Mouse (Mus musculus): ENCODE measurements around the gene Gm17175. TPM values are rescaled to one million over a fixed set of nuclear protein-coding genes. Genes with fewer than 3 reads are reported as not detected.
"Not testable (repeated sequence)": the region's sequence is repeated elsewhere in the genome, so short reads cannot be mapped to it uniquely, and the experiment has no call there.

Gene Gm17175
- total RNA-seq (2012; rRNA removed) = not detected in 2 replicates
- total RNA-seq (2014; rRNA removed) = not detected in 2 replicates
- not detected in 2 replicates for polyA plus RNA-seq (2012; ENCODE audit: insufficient read length, low read depth)

DNA sequence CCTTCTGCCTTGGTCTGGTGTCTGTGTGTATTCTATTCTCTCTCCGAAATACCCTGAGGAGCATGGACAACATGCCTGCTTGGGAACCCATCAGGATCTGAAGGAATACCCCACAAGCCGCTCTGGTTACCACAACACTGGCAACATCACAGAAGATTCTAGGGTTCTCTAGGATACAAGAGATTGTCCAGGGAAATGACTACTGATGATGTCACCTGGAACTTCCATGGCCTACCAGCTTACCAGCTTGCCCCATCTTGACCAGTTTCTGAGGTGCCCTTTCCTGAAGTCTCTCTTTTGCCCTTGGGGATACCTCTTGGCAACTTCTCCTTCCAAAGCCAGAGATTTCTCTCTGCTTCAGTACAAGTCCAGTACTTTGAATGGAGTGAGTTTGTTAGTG is at the start of gene Gm17175:
Gene Gm17175 (minus strand): TSS at position 101 of the 400 bp plus-strand sequence.
- H3K36me3 ChIP-seq (replicated peaks in 1 of 2; ENCODE audit: control insufficient read depth in 1 of 2, insufficient read depth in 1 of 2, low read length in 1 of 2); H3K4me1 ChIP-seq (ENCODE audit: control insufficient read depth in 1 of 2, insufficient read depth in 2 of 2); H3K9ac ChIP-seq (ENCODE audit: insufficient read depth, low read depth); in situ Hi-C loops (cut with MboI; ENCODE audit: low pct_ligation_motif_present, low pct_unique_long_range_greater_than_20kb, low sequenced_read_pairs); DNase-seq (ENCODE audit: extremely low read depth); H3K4me3 ChIP-seq (replicated peaks in 1 of 3; ENCODE audit: low read depth in 2 of 3, low read length in 2 of 3, poor library complexity in 1 of 3); H3K4me2 ChIP-seq (ENCODE audit: insufficient read depth, low read depth, poor library complexity, severe bottlenecking); H3K79me2 ChIP-seq (replicated peaks; ENCODE audit: control insufficient read depth, extremely low read depth, insufficient read depth, poor library complexity, severe bottlenecking); H3K9me3 ChIP-seq (replicated peaks; ENCODE audit: low read length); dilution Hi-C loops (cut with MboI; ENCODE audit: extremely low pct_ligation_motif_present, extremely low pct_unique_long_range_greater_than_20kb, low sequenced_read_pairs); H3K27me3 ChIP-seq (replicated peaks); H3K27ac ChIP-seq (ENCODE audit: insufficient read depth, low read depth): not testable (repeated sequence)

DNA sequence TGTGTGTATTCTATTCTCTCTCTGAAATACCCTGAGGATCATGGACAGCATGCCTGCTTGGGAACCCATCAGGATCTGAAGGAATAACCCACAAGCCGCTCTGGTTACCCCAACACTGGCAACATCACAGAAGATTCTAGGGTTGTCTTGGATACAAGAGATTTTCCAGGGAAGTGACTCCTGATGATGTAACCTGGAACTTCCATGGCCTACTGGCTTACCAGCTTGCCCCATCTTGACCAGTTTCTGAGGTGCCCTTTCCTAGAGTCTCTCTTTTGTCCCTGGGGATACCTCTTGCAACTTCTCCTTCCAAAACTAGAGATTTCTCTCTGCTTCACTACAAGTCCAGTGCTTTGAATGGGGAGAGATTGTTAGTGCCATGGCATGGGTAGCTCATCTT is 37.3 kb upstream of the Gm17175 start, which contains the start of gene Gm17078:
Gene Gm17078 (minus strand): TSS at position 101 of the 400 bp plus-strand sequence.
- Histone ChIP-seq H3K9me3 (replicated peaks; ENCODE audit: low read length) (no peaks in the 10 kb centered on the region), H3K4me2 (ENCODE audit: insufficient read depth, low read depth, poor library complexity, severe bottlenecking) (no peak within 1 kb of the TSS), H3K79me2 (replicated peaks; ENCODE audit: control insufficient read depth, extremely low read depth, insufficient read depth, poor library complexity, severe bottlenecking) (no peaks in the 10 kb centered on the region), H3K4me1 (ENCODE audit: control insufficient read depth in 1 of 2, insufficient read depth in 2 of 2) (no peaks in the 10 kb centered on the region), H3K4me3 (replicated peaks in 1 of 3; ENCODE audit: low read depth in 2 of 3, low read length in 2 of 3, poor library complexity in 1 of 3) (no peak within 1 kb of the TSS), H3K27ac (ENCODE audit: insufficient read depth, low read depth) (no peak within 1 kb of the TSS), H3K36me3 (replicated peaks in 1 of 2; ENCODE audit: control insufficient read depth in 1 of 2, insufficient read depth in 1 of 2, low read length in 1 of 2) (no peaks in the 10 kb centered on the region), H3K27me3 (replicated peaks) (no peaks in the 10 kb centered on the region), H3K9ac (ENCODE audit: insufficient read depth, low read depth) (no peak within 1 kb of the TSS)
- DNase-seq (ENCODE audit: extremely low read depth) = no peak
- TF ChIP-seq NRF1 (IDR thresholded peaks at IDR 0.05; ENCODE audit: low read depth, low read length) = no peak
- TF ChIP-seq JUND (conservative IDR thresholded peaks at IDR 0.05; ENCODE audit: low read depth, low read length) = no peak
- no peak for TF ChIP-seq POLR2AphosphoS2 (IDR thresholded peaks at IDR 0.05; ENCODE audit: low read depth, low read length)
- TF ChIP-seq PAX5 (IDR thresholded peaks at IDR 0.05; ENCODE audit: low read length) = no peak
- no peak for TF ChIP-seq MXI1 (IDR thresholded peaks at IDR 0.05; ENCODE audit: low read depth, low read length)
- no peak for TF ChIP-seq ZMIZ1 (IDR thresholded peaks at IDR 0.05; ENCODE audit: low read depth, low read length)
- no peak for TF ChIP-seq RAD21 (IDR thresholded peaks at IDR 0.05; ENCODE audit: low read depth, low read length)
- TF ChIP-seq ZC3H11A (IDR thresholded peaks at IDR 0.05; ENCODE audit: low read depth, low read length) = no peak
- no peak for TF ChIP-seq SIN3A (IDR thresholded peaks at IDR 0.05; ENCODE audit: low read length)
- TF ChIP-seq ETS1 (conservative IDR thresholded peaks at IDR 0.05; ENCODE audit: low read depth, low read length) = no peak
- no peak for TF ChIP-seq MEF2A (IDR thresholded peaks at IDR 0.05; ENCODE audit: borderline replicate concordance, low read depth, low read length)
- no peak for TF ChIP-seq CHD2 (IDR thresholded peaks at IDR 0.05; ENCODE audit: low read length)
- TF ChIP-seq IRF4 (IDR thresholded peaks at IDR 0.05; ENCODE audit: low read depth, low read length) = no peak
- TF ChIP-seq RCOR1 (conservative IDR thresholded peaks at IDR 0.05; ENCODE audit: low read depth, low read length) = no peak
- no peak for TF ChIP-seq EP300 (IDR thresholded peaks at IDR 0.05; ENCODE audit: low read length)
- no peak for TF ChIP-seq USF2 (conservative IDR thresholded peaks at IDR 0.05; ENCODE audit: low read depth, low read length)
- TF ChIP-seq CTCF (conservative IDR thresholded peaks at IDR 0.05 in 1 of 2, IDR thresholded peaks at IDR 0.05 in 1 of 2; ENCODE audit: low read depth in 2 of 2, low read length in 2 of 2) = no peak
- in situ Hi-C loops (cut with MboI; ENCODE audit: low pct_ligation_motif_present, low pct_unique_long_range_greater_than_20kb, low sequenced_read_pairs) (no loop called here), dilution Hi-C loops (cut with MboI; ENCODE audit: extremely low pct_ligation_motif_present, extremely low pct_unique_long_range_greater_than_20kb, low sequenced_read_pairs) (no loop called here)

DNA sequence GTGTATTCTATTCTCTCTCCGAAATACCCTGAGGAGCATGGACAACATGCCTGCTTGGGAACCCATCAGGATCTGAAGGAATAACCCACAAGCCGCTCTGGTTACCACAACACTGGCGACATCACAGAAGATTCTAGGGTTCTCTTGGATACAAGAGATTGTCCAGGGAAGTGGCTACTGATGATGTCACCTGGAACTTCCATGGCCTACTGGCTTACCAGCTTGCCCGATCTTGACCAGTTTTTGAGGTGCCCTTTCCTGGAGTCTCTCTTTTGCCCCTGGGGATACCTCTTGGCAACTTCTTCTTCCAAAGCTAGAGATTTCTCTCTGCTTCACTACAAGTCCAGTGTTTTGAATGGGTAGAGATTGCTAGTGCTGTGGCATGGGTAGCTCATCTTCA is 18.2 kb upstream of the Gm17175 start, which contains the start of gene Gm17174:
Gene Gm17174 (minus strand): TSS at position 101 of the 400 bp plus-strand sequence.
- H3K4me3 ChIP-seq (replicated peaks in 1 of 3; ENCODE audit: low read depth in 2 of 3, low read length in 2 of 3, poor library complexity in 1 of 3); H3K9ac ChIP-seq (ENCODE audit: insufficient read depth, low read depth); H3K36me3 ChIP-seq (replicated peaks in 1 of 2; ENCODE audit: control insufficient read depth in 1 of 2, insufficient read depth in 1 of 2, low read length in 1 of 2); dilution Hi-C loops (cut with MboI; ENCODE audit: extremely low pct_ligation_motif_present, extremely low pct_unique_long_range_greater_than_20kb, low sequenced_read_pairs); H3K4me2 ChIP-seq (ENCODE audit: insufficient read depth, low read depth, poor library complexity, severe bottlenecking); H3K4me1 ChIP-seq (ENCODE audit: control insufficient read depth in 1 of 2, insufficient read depth in 2 of 2); H3K27me3 ChIP-seq (replicated peaks); H3K9me3 ChIP-seq (replicated peaks; ENCODE audit: low read length); H3K79me2 ChIP-seq (replicated peaks; ENCODE audit: control insufficient read depth, extremely low read depth, insufficient read depth, poor library complexity, severe bottlenecking); in situ Hi-C loops (cut with MboI; ENCODE audit: low pct_ligation_motif_present, low pct_unique_long_range_greater_than_20kb, low sequenced_read_pairs); DNase-seq (ENCODE audit: extremely low read depth); H3K27ac ChIP-seq (ENCODE audit: insufficient read depth, low read depth): not testable (repeated sequence)

Measured in CH12.LX (cell line).